Mouse (Mus musculus): ENCODE data around the gene Dnaaf1. TPM values are rescaled to one million over a fixed set of nuclear protein-coding genes. Genes with fewer than 3 reads are reported as not detected.

The Dnaaf1 gene
- polyA plus RNA-seq, 1 experiment from 2014 or later: 0.28 TPM

GRCm38 (mm10) chr8:119630841-119631240 lies 55.8 kb downstream of the Dnaaf1 start:
- WGBS: 66% methylated on average over 3 of the region's 3 CpGs

GRCm38 (mm10) chr8:119632246-119632645 lies 57.2 kb downstream of the Dnaaf1 start:
- H3K9me3 ChIP-seq (ENCODE audit: control insufficient read depth, low read length): no peaks in the 10 kb centered on the region
- ATAC-seq (ENCODE audit: insufficient number of reproducible peaks, insufficient read depth, low FRiP score, low read depth): no peak
- H3K27ac ChIP-seq (replicated peaks in 1 of 2; ENCODE audit: control insufficient read depth in 1 of 2, insufficient read depth in 1 of 2, low read depth in 2 of 2, low read length in 2 of 2): no peak overlapping the region
- H3K4me1 ChIP-seq (ENCODE audit: control insufficient read depth in 2 of 2, insufficient read depth in 2 of 2, low read length in 2 of 2): peaks cover 10 to 15% of the 10 kb centered on the region in 2 experiments; a peak in 2 of 4 replicates
- WGBS: 82% methylated on average over 9 of the region's 9 CpGs
- H3K4me3 ChIP-seq (ENCODE audit: control insufficient read depth in 1 of 2, insufficient read depth in 1 of 2, low read depth in 1 of 2, low read length in 2 of 2): no peak overlapping the region
- no peak overlapping the region for H3K9ac ChIP-seq (ENCODE audit: low read length)
- peaks cover 25% of the 10 kb centered on the region for H3K27me3 ChIP-seq (ENCODE audit: control insufficient read depth, insufficient read depth, low read length)
- no peaks in the 10 kb centered on the region for H3K36me3 ChIP-seq (ENCODE audit: control insufficient read depth, insufficient read depth, low read length)
- H3K4me2 ChIP-seq (ENCODE audit: low read length): no peak overlapping the region

More at GRCm38 (mm10) chr8:119630841-119631240, 55.8 kb downstream of the Dnaaf1 start:
- no peaks in the 10 kb centered on the region for H3K36me3 ChIP-seq (ENCODE audit: control insufficient read depth, insufficient read depth, low read length)
- no peak for ATAC-seq (ENCODE audit: insufficient number of reproducible peaks, insufficient read depth, low FRiP score, low read depth)
- no peak overlapping the region for H3K9ac ChIP-seq (ENCODE audit: low read length)
- H3K4me1 ChIP-seq (ENCODE audit: control insufficient read depth in 2 of 2, insufficient read depth in 2 of 2, low read length in 2 of 2): peaks cover 8 to 10% of the 10 kb centered on the region in 2 experiments; a peak in 2 of 4 replicates
- H3K9me3 ChIP-seq (ENCODE audit: control insufficient read depth, low read length): no peaks in the 10 kb centered on the region
- H3K27me3 ChIP-seq (ENCODE audit: control insufficient read depth, insufficient read depth, low read length): peaks cover 23% of the 10 kb centered on the region
- no peak overlapping the region for H3K27ac ChIP-seq (replicated peaks in 1 of 2; ENCODE audit: control insufficient read depth in 1 of 2, insufficient read depth in 1 of 2, low read depth in 2 of 2, low read length in 2 of 2)
- no peak overlapping the region for H3K4me2 ChIP-seq (ENCODE audit: low read length)
- no peak overlapping the region for H3K4me3 ChIP-seq (ENCODE audit: control insufficient read depth in 1 of 2, insufficient read depth in 1 of 2, low read depth in 1 of 2, low read length in 2 of 2)

- Histone ChIP-seq H3K4me2 (ENCODE audit: low read length) (no peak overlapping the region), H3K9me3 (ENCODE audit: control insufficient read depth, low read length) (no peaks in the 10 kb centered on the region), H3K36me3 (ENCODE audit: control insufficient read depth, insufficient read depth, low read length) (no peaks in the 10 kb centered on the region), H3K27me3 (ENCODE audit: control insufficient read depth, insufficient read depth, low read length) (peaks cover 25% of the 10 kb centered on the region), H3K27ac (replicated peaks in 1 of 2; ENCODE audit: control insufficient read depth in 1 of 2, insufficient read depth in 1 of 2, low read depth in 2 of 2, low read length in 2 of 2) (no peak overlapping the region), H3K4me1 (ENCODE audit: control insufficient read depth in 2 of 2, insufficient read depth in 2 of 2, low read length in 2 of 2) (peaks cover 9 to 11% of the 10 kb centered on the region in 2 experiments; a peak in 2 of 4 replicates), H3K9ac (ENCODE audit: low read length) (no peak overlapping the region), H3K4me3 (ENCODE audit: control insufficient read depth in 1 of 2, insufficient read depth in 1 of 2, low read depth in 1 of 2, low read length in 2 of 2) (no peak overlapping the region)
- ATAC-seq (ENCODE audit: insufficient number of reproducible peaks, insufficient read depth, low FRiP score, low read depth): no peak
- 38% methylated on average over 29 of the region's 29 CpGs for WGBS
Observed at GRCm38 (mm10) chr8:119632909-119633308, 57.9 kb downstream of the Dnaaf1 start.

- Histone ChIP-seq H3K4me1 (ENCODE audit: control insufficient read depth in 2 of 2, insufficient read depth in 2 of 2, low read length in 2 of 2) (peaks cover 8 to 11% of the 10 kb centered on the region in 2 experiments; a peak in 2 of 4 replicates), H3K4me3 (ENCODE audit: control insufficient read depth in 1 of 2, insufficient read depth in 1 of 2, low read depth in 1 of 2, low read length in 2 of 2) (no peak overlapping the region), H3K9ac (ENCODE audit: low read length) (no peak overlapping the region), H3K9me3 (ENCODE audit: control insufficient read depth, low read length) (no peaks in the 10 kb centered on the region), H3K36me3 (ENCODE audit: control insufficient read depth, insufficient read depth, low read length) (no peaks in the 10 kb centered on the region), H3K27ac (replicated peaks in 1 of 2; ENCODE audit: control insufficient read depth in 1 of 2, insufficient read depth in 1 of 2, low read depth in 2 of 2, low read length in 2 of 2) (no peak overlapping the region), H3K27me3 (ENCODE audit: control insufficient read depth, insufficient read depth, low read length) (peaks cover 25% of the 10 kb centered on the region), H3K4me2 (ENCODE audit: low read length) (no peak overlapping the region)
- WGBS: 29% methylated on average over 14 of the region's 14 CpGs
- ATAC-seq (ENCODE audit: insufficient number of reproducible peaks, insufficient read depth, low FRiP score, low read depth): no peak
Observed at GRCm38 (mm10) chr8:119634616-119635336, 59.7 kb downstream of the Dnaaf1 start.

GRCm38 (mm10) chr8:119635378-119635777 lies 60.3 kb downstream of the Dnaaf1 start, which contains the start of gene Kcng4:
Gene Kcng4, minus strand, starts transcription at chr8:119635680.
- WGBS: 28% methylated on average over 6 of the region's 6 CpGs
- no peak within 1 kb of the TSS for H3K9ac ChIP-seq (ENCODE audit: low read length)
- no peak within 1 kb of the TSS for H3K4me2 ChIP-seq (ENCODE audit: low read length)
- no peak within 1 kb of the TSS for H3K27ac ChIP-seq (replicated peaks in 1 of 2; ENCODE audit: control insufficient read depth in 1 of 2, insufficient read depth in 1 of 2, low read depth in 2 of 2, low read length in 2 of 2)
- H3K9me3 ChIP-seq (ENCODE audit: control insufficient read depth, low read length): no peaks in the 10 kb centered on the region
- H3K4me3 ChIP-seq (ENCODE audit: control insufficient read depth in 1 of 2, insufficient read depth in 1 of 2, low read depth in 1 of 2, low read length in 2 of 2): no peak within 1 kb of the TSS
- H3K4me1 ChIP-seq (ENCODE audit: control insufficient read depth in 2 of 2, insufficient read depth in 2 of 2, low read length in 2 of 2): peaks cover 8 to 11% of the 10 kb centered on the region in 2 experiments; a peak in 2 of 4 replicates
- H3K27me3 ChIP-seq (ENCODE audit: control insufficient read depth, insufficient read depth, low read length): peaks cover 25% of the 10 kb centered on the region
- ATAC-seq (ENCODE audit: insufficient number of reproducible peaks, insufficient read depth, low FRiP score, low read depth): no peak
- no peaks in the 10 kb centered on the region for H3K36me3 ChIP-seq (ENCODE audit: control insufficient read depth, insufficient read depth, low read length)

GRCm38 (mm10) chr8:119635958-119636357 lies 60.9 kb downstream of the Dnaaf1 start:
- Histone ChIP-seq H3K4me2 (ENCODE audit: low read length) (no peak overlapping the region), H3K36me3 (ENCODE audit: control insufficient read depth, insufficient read depth, low read length) (no peaks in the 10 kb centered on the region), H3K4me1 (ENCODE audit: control insufficient read depth in 2 of 2, insufficient read depth in 2 of 2, low read length in 2 of 2) (peaks cover 8 to 11% of the 10 kb centered on the region in 2 experiments; a peak in 2 of 4 replicates), H3K4me3 (ENCODE audit: control insufficient read depth in 1 of 2, insufficient read depth in 1 of 2, low read depth in 1 of 2, low read length in 2 of 2) (no peak overlapping the region), H3K27ac (replicated peaks in 1 of 2; ENCODE audit: control insufficient read depth in 1 of 2, insufficient read depth in 1 of 2, low read depth in 2 of 2, low read length in 2 of 2) (no peak overlapping the region), H3K9ac (ENCODE audit: low read length) (no peak overlapping the region), H3K27me3 (ENCODE audit: control insufficient read depth, insufficient read depth, low read length) (peaks cover 25% of the 10 kb centered on the region), H3K9me3 (ENCODE audit: control insufficient read depth, low read length) (no peaks in the 10 kb centered on the region)
- ATAC-seq (ENCODE audit: insufficient number of reproducible peaks, insufficient read depth, low FRiP score, low read depth): no peak
- WGBS: 25% methylated on average over 2 of the region's 2 CpGs

- H3K36me3 ChIP-seq (ENCODE audit: control insufficient read depth, insufficient read depth, low read length): no peaks in the 10 kb centered on the region
- H3K9me3 ChIP-seq (ENCODE audit: control insufficient read depth, low read length): no peaks in the 10 kb centered on the region
- peaks cover 22% of the 10 kb centered on the region for H3K27me3 ChIP-seq (ENCODE audit: control insufficient read depth, insufficient read depth, low read length)
- H3K27ac ChIP-seq (replicated peaks in 1 of 2; ENCODE audit: control insufficient read depth in 1 of 2, insufficient read depth in 1 of 2, low read depth in 2 of 2, low read length in 2 of 2): no peak overlapping the region
- 67% methylated on average over 7 of the region's 7 CpGs for WGBS
- H3K9ac ChIP-seq (ENCODE audit: low read length): no peak overlapping the region
- peaks cover 8 to 11% of the 10 kb centered on the region in 2 experiments; a peak in 2 of 4 replicates for H3K4me1 ChIP-seq (ENCODE audit: control insufficient read depth in 2 of 2, insufficient read depth in 2 of 2, low read length in 2 of 2)
- no peak overlapping the region for H3K4me3 ChIP-seq (ENCODE audit: control insufficient read depth in 1 of 2, insufficient read depth in 1 of 2, low read depth in 1 of 2, low read length in 2 of 2)
- ATAC-seq (ENCODE audit: insufficient number of reproducible peaks, insufficient read depth, low FRiP score, low read depth): no peak
- no peak overlapping the region for H3K4me2 ChIP-seq (ENCODE audit: low read length)
Observed at GRCm38 (mm10) chr8:119636766-119637165, 61.7 kb downstream of the Dnaaf1 start.

Measured in heart, embryonic 14.5 days (tissue).